Mouse (Mus musculus): ENCODE measurements around the gene Gm29797.

Gene Gm29797

GRCm38 (mm10) chr2:181671326-181671725 is 14.5 kb downstream of the Gm29797 start, which contains the start of gene Sox18:
TSS of gene Sox18 (minus strand) at chr2:181671640.
- DNase-seq (ENCODE audit: extremely low read depth, insufficient read length, low spot score), result no peak

DNA sequence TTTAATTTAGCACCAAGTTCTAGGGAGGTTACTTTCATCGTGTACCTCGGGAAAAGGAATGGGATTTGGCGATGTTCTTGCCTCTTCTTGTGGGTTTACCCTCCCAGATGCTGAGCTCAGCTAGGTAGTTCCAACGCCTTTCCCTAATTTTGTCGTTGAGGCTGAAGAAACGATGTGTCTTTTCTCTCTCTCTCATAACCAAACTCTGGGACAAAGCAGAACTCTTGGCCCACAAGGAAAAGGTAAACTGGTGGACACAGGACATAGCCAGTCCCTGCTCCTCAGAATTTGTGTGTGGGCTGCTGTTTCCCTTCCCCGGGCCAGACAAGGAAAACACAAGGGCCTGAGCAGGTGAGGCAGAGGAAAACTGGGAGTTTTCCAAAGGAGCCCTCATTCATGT is 15.2 kb downstream of the Gm29797 start:
- DNase-seq (ENCODE audit: extremely low read depth, insufficient read length, low spot score), result no peak

GRCm38 (mm10) chr2:181673501-181673900 is 16.7 kb downstream of the Gm29797 start:
- DNase-seq (ENCODE audit: extremely low read depth, insufficient read length, low spot score), result no peak

DNA sequence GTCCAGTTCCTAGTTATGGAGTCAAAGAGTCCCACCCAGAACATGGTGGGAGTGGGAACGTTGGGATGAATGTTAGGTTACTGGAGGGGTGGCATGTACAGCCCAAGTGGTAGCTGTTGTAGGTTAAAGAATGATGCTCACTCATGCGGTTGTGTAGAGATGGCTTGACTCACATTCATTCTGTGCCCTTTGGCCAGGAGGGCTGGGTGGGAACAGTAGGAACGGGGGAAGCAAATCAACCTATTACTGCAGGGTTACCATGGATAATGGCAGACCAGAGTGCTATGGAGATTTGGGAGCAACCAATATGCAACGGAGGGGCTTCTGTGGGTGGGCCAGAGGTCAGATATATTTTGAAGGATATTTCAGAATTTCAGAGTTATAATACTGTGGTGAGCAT is 18.1 kb downstream of the Gm29797 start:
- DNase-seq (ENCODE audit: extremely low read depth, insufficient read length, low spot score), result no peak

GRCm38 (mm10) chr2:181675454-181675853 is 18.6 kb downstream of the Gm29797 start:
- DNase-seq (ENCODE audit: extremely low read depth, insufficient read length, low spot score), result peak; percentile 80

DNA sequence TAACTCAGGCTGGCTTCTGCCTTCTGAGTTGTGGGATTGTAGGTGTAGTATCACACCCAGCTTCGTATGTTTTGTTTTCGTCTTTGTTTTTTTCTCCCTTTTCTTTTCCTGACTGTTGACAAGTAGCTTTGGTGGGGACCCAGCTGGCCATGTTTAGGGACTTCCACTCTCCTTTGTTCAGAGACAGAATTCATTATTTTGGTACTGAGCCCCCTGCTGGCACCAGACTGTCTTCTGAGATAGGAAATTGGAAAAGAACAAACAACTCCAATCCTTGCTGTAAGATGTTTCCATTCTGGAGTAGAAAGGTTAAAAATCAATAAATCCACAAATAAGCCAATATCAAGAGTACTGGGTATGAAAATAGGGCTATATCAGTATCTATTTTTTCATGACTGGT is 19.6 kb downstream of the Gm29797 start:
- no peak for DNase-seq (ENCODE audit: extremely low read depth, insufficient read length, low spot score)

DNA sequence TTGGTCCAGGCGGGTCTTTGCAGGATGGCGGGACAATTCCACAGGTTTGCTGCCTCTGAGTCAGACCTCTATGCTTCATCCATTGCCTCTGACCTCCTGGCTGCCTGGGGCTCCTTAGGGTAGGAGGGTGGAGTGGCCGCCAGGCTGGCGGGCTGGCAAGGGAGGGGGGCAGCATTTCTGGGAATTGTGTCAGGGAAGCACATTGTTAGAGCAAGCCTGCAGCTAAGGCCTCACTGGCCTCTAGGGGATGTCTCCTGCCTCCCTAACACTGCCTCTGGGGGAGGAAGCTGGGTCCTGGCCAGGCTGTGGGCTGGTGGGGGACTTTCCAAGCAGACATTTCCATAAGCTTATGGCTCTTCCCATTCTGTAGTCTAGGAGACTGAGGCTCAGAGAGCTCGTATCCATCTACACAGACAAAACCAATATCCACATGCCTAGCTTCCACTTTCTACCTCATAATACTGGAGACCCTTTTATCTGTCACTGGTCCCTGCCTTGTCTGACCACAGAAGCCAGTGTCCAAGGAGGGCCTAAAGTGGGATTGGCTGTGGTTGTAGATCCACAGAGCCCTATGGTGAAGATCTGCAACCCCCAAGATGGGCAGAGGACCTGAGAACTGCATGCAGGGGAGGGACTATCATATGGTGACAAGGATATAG is 20.4 kb downstream of the Gm29797 start:
- peak; percentile 42 for DNase-seq (ENCODE audit: extremely low read depth, insufficient read length, low spot score)

DNA sequence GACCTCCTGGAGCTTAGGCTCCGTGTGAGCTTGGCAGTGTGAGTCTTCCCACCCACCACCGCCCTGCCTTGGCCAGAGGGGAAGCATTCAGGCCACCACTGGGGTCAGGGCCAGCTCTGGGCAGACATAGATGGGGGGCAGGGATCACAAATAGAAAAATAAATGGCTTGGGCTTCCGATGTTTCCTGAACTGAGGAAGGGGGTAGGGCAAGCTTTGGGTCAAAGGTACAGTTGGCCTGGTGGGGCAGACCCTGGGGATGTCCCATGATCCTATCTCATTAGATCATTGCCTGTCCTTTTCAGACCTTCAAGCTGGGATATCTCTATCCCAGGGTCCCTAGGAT is 20.9 kb downstream of the Gm29797 start:
- DNase-seq (ENCODE audit: extremely low read depth, insufficient read length, low spot score), result no peak

DNA sequence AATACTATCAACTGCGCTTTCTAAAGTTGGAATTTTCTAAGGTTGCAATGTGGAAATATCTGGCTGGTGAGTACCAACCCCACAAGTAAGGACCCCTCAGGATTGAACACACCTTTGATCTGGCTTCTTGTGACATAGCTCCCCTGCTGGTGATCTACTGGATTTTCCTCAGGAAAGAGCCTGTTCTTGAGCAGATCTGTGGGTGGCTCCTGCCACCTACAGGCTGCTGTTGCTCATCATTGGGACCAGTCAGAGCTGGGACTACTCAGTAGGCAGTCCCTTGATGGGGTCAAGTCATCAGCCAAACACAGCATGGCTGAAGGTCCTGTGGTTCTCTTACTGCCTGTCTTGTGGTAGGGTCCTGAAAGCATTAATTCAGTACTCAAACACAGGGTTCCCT is 21.9 kb downstream of the Gm29797 start:
- peak; percentile 62 for DNase-seq (ENCODE audit: extremely low read depth, insufficient read length, low spot score)

- peak; percentile 84 for DNase-seq (ENCODE audit: extremely low read depth, insufficient read length, low spot score)
These were observed 23.3 kb downstream of the Gm29797 start, which contains the start of gene Tcea2 for GRCm38 (mm10) chr2:181679951-181680715. TSS of gene Tcea2 (plus strand) at chr2:181680310.

DNA sequence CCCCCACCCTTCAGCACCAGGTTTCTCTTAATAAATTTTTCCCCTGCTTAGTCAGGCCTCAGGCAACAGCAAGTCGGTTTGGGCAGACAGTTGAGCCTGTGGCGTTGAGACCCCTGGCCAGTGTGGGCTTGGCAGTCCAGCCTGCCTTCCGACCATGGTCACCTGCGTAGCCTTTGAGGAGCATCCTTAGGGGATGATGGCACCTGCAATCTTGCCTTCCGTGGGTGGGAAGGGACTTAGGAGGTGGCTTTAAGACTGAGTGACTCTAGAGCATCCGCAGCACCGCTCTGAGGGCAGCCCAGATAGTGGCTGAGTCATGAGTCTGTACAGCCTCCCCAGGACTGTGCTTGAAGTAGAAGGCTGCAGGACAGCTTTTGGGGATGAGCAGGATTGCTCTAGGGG is 23.9 kb downstream of the Gm29797 start:
- peak; percentile 61 for DNase-seq (ENCODE audit: extremely low read depth, insufficient read length, low spot score)

DNA sequence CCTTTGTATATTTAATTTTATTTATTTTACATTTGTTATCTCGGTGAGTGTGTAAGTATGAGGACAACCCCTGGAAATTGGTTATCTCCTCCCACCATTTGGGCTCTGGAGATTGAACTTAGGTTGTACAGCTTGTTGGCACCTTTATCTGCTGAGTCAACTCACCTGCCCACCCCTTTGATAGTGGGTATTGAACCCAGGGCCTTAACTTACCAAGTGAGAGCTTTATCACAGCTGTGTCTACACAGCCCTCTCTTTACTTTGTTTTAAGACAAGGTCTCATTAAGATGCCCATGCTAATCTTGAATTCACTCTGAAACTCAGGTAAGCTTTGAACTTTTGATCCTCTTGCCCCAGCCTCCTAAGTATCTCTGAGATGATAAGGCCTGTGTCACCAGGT is 25.1 kb downstream of the Gm29797 start:
- no peak for DNase-seq (ENCODE audit: extremely low read depth, insufficient read length, low spot score)

- DNase-seq (ENCODE audit: extremely low read depth, insufficient read length, low spot score), result no peak
These were observed 26.5 kb downstream of the Gm29797 start for GRCm38 (mm10) chr2:181683381-181683780.

GRCm38 (mm10) chr2:181684713-181685112 is 27.9 kb downstream of the Gm29797 start:
- no peak for DNase-seq (ENCODE audit: extremely low read depth, insufficient read length, low spot score)

GRCm38 (mm10) chr2:181685686-181686085 is 28.9 kb downstream of the Gm29797 start:
- no peak for DNase-seq (ENCODE audit: extremely low read depth, insufficient read length, low spot score)

- DNase-seq (ENCODE audit: extremely low read depth, insufficient read length, low spot score), result no peak
These were observed 30.8 kb downstream of the Gm29797 start for GRCm38 (mm10) chr2:181687586-181687985.

DNA sequence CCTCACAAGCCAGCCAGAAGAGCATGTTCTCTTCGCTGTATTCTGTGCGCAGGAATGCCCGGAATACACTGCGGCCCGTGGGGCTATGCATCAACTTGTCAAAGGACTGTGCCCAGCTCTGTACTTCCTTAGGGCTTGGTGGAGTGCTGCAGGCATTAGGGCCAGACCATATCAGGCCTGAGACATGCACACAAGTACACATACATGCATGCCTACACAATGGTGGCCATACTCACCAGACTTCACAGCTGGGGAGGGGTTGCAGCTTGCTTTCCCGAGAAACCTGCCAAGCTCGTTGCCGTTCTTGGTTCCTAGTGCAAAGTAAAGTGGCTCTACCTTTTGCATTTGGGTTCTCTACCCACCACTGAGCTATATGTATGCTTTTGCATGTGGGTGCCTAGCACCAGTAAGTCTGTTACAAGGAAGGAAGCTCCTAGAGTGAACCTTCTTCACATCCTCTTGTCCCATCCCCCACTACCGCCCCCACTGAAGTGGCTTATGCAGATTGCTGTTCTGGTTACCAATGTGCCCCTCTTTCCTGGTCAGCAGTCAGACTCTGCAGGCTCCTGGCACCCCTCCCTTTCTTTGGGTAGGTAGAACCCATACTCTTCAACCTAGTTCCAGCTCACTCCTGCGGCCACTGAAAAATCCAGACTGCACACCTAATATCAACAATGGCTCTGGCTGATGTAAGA is 32.8 kb downstream of the Gm29797 start:
- no peak for DNase-seq (ENCODE audit: extremely low read depth, insufficient read length, low spot score)

- DNase-seq (ENCODE audit: extremely low read depth, insufficient read length, low spot score), result no peak
These were observed 34.2 kb downstream of the Gm29797 start for GRCm38 (mm10) chr2:181691083-181691482.

GRCm38 (mm10) chr2:181691571-181691970 is 34.7 kb downstream of the Gm29797 start:
- no peak for DNase-seq (ENCODE audit: extremely low read depth, insufficient read length, low spot score)

- DNase-seq (ENCODE audit: extremely low read depth, insufficient read length, low spot score), result no peak
These were observed 35.5 kb downstream of the Gm29797 start for GRCm38 (mm10) chr2:181692304-181692703.

Measured in 3134 (cell line).